Mouse (Mus musculus) testis, postnatal 10 days (tissue): ENCODE measurements around the gene P2rx5.

Experiments used
- DNase-seq: peaks from one replicate; pipeline ENCODE4 v3.0.0; 2021; ENCODE audit warnings: low spot score

The P2rx5 gene

GRCm38 (mm10) chr11:73159957-73160810, at the start of gene P2rx5:
Gene P2rx5, plus strand, starts transcription at chr11:73160421.
- peak; percentile 53 for DNase-seq

GRCm38 (mm10) chr11:73111414-73111813, 48.8 kb upstream of the P2rx5 start:
- DNase-seq: no peak

GRCm38 (mm10) chr11:73126495-73126894, 33.7 kb upstream of the P2rx5 start:
- DNase-seq: no peak

GRCm38 (mm10) chr11:73131020-73131419, 29.2 kb upstream of the P2rx5 start:
- DNase-seq: no peak

GRCm38 (mm10) chr11:73132999-73133398, 27.2 kb upstream of the P2rx5 start:
- DNase-seq: no peak

- DNase-seq: no peak
Observed at GRCm38 (mm10) chr11:73134222-73134621, 26.0 kb upstream of the P2rx5 start.

GRCm38 (mm10) chr11:73136587-73136986, 23.6 kb upstream of the P2rx5 start:
- no peak for DNase-seq

- DNase-seq: no peak
Observed at GRCm38 (mm10) chr11:73137116-73137515, 23.1 kb upstream of the P2rx5 start.

- DNase-seq: peak; percentile 96
Observed at GRCm38 (mm10) chr11:73137591-73138501, 22.4 kb upstream of the P2rx5 start, which contains the start of gene Haspin. Gene Haspin, minus strand, starts transcription at chr11:73138294.

GRCm38 (mm10) chr11:73144261-73144681, 15.9 kb upstream of the P2rx5 start:
- no peak for DNase-seq

GRCm38 (mm10) chr11:73146026-73146974, 13.9 kb upstream of the P2rx5 start:
- no peak for DNase-seq

- DNase-seq: no peak
Observed at GRCm38 (mm10) chr11:73146975-73147365, 13.3 kb upstream of the P2rx5 start.

- DNase-seq: no peak
Observed at GRCm38 (mm10) chr11:73148209-73148608, 12.0 kb upstream of the P2rx5 start.

- no peak for DNase-seq
Observed at GRCm38 (mm10) chr11:73155071-73155470, 5.2 kb upstream of the P2rx5 start.

- no peak for DNase-seq
Observed at GRCm38 (mm10) chr11:73160811-73161200, 585 bp downstream of the P2rx5 start.

- DNase-seq: no peak
Observed at GRCm38 (mm10) chr11:73161616-73162015, 1.4 kb downstream of the P2rx5 start.

- no peak for DNase-seq
Observed at GRCm38 (mm10) chr11:73162284-73162683, 2.1 kb downstream of the P2rx5 start.

GRCm38 (mm10) chr11:73168071-73168470, 7.8 kb downstream of the P2rx5 start:
- DNase-seq: no peak

GRCm38 (mm10) chr11:73168576-73168975, 8.4 kb downstream of the P2rx5 start:
- no peak for DNase-seq

GRCm38 (mm10) chr11:73169231-73169630, 9.0 kb downstream of the P2rx5 start:
- peak; percentile 79 for DNase-seq

- no peak for DNase-seq
Observed at GRCm38 (mm10) chr11:73172186-73172585, 12.0 kb downstream of the P2rx5 start.

GRCm38 (mm10) chr11:73175612-73176011, 15.4 kb downstream of the P2rx5 start:
- DNase-seq: no peak
